Mouse (Mus musculus) hindbrain, embryonic 16.5 days (tissue): Measurements from ENCODE around the gene Scn1b. TPM values are rescaled to one million over a fixed set of nuclear protein-coding genes. Genes with fewer than 3 reads are reported as not detected.
A peak's percentile ranks its signal among the peaks of the same experiment; 100 is the strongest.

Experiments used
- ATAC-seq: fragments of 200-750 bp; cut with Nextera tagmentation; 2 replicates; pipeline ENCODE4 v1.8.0; 2017; ENCODE audit warnings: moderate TSS enrichment, moderate library complexity
- H3K27ac ChIP-seq: fragments of 300-500 bp; sonication (generic); 2 replicates; pipeline ENCODE4 v1.5.1; 2014; ENCODE audit warnings: low read depth, mild to moderate bottlenecking, control low read depth, low read length, moderate library complexity
- H3K27me3 ChIP-seq: fragments of 300-500 bp; sonication (generic); replicated peaks from 2 replicates; pipeline ENCODE4 v1.6.1; 2014; ENCODE audit warnings: low read length; ENCODE audit not compliant: control insufficient read depth, insufficient read depth
- H3K36me3 ChIP-seq: fragments of 300-500 bp; sonication (generic); 2 replicates; pipeline ENCODE4 v1.6.1; 2014; ENCODE audit warnings: mild to moderate bottlenecking, low read length, moderate library complexity, mixed read lengths; ENCODE audit not compliant: control insufficient read depth, insufficient read depth
- H3K4me1 ChIP-seq: fragments of 300-500 bp; sonication (generic); 2 replicates; pipeline ENCODE4 v1.6.1; 2014; ENCODE audit warnings: low read depth, low read length; ENCODE audit not compliant: control insufficient read depth, insufficient read depth
- H3K4me2 ChIP-seq: fragments of 300-500 bp; sonication (generic); 2 replicates; pipeline ENCODE4 v1.6.1; 2014; ENCODE audit warnings: mild to moderate bottlenecking, low read length, control low read depth, moderate library complexity
- H3K4me3 ChIP-seq: fragments of 300-500 bp; sonication (generic); 2 replicates; pipeline ENCODE4 v1.5.1; 2014; ENCODE audit warnings: mild to moderate bottlenecking, low read length, control low read depth, moderate library complexity
- H3K9ac ChIP-seq: fragments of 300-500 bp; sonication (generic); 2 replicates; pipeline ENCODE4 v1.6.1; 2014; ENCODE audit warnings: low read depth, mild to moderate bottlenecking, control low read depth, low read length, moderate library complexity
- H3K9me3 ChIP-seq: fragments of 300-500 bp; sonication (generic); 2 replicates; pipeline ENCODE4 v1.6.1; 2014; ENCODE audit warnings: mild to moderate bottlenecking, low read length, moderate library complexity; ENCODE audit not compliant: control insufficient read depth
- WGBS: fragments of 180-500 bp; shearing (Covaris S2); extraction: QIAGEN DNeasy Blood & Tissue Kit; methylation state at CpG from one replicate; pipeline ENCODE4 v1.1.7; 2014; 5-methylcytosine and 5-hydroxymethylcytosine counted together
- polyA plus RNA-seq: library from polyadenylated mRNA; unstranded; fragments of >200 nt; fragmentation: Nextera tagmentation; extraction: Ambion mirVana; gene quantifications from 2 replicates; pipeline ENCODE4 v1.2.1, GENCODE M21; 2015

The Scn1b gene
- 19.0 TPM in 2 replicates for polyA plus RNA-seq

- Histone ChIP-seq H3K4me2 (peak within 1 kb of the TSS; percentile 95), H3K4me3 (peak within 1 kb of the TSS; percentile 57), H3K4me1 (peaks cover 20% of the 10 kb centered on the region), H3K9me3 (no peaks in the 10 kb centered on the region), H3K27ac (peak within 1 kb of the TSS; percentile 55), H3K27me3 (peaks cover 8% of the 10 kb centered on the region; the same call in 1 of the 2 replicates), H3K36me3 (peaks cover 31% of the 10 kb centered on the region), H3K9ac (peak within 1 kb of the TSS; percentile 74)
- ATAC-seq, result peak; percentile 52
- 2% methylated on average over 41 of the region's 60 CpGs for whole genome bisulfite sequencing
Measured at GRCm38 (mm10) chr7:31126851-31127724, at the start of gene Scn1b. Gene Scn1b, minus strand, starts transcription at chr7:31127003.

- Histone ChIP-seq H3K4me2 (no peak overlapping the region), H3K36me3 (no peaks in the 10 kb centered on the region), H3K4me3 (no peak overlapping the region), H3K9me3 (no peaks in the 10 kb centered on the region), H3K27me3 (no peaks in the 10 kb centered on the region), H3K27ac (no peak overlapping the region), H3K9ac (no peak overlapping the region), H3K4me1 (no peaks in the 10 kb centered on the region)
- no peak for ATAC-seq
- WGBS, result 77% methylated on average over 3 of the region's 3 CpGs
Measured at GRCm38 (mm10) chr7:31175096-31175495, 48.3 kb upstream of the Scn1b start.

- WGBS, result 76% methylated on average over 8 of the region's 8 CpGs
- H3K4me3 ChIP-seq, result no peak overlapping the region
Measured at GRCm38 (mm10) chr7:31174466-31174865, 47.7 kb upstream of the Scn1b start.

GRCm38 (mm10) chr7:31172238-31172637 is 45.4 kb upstream of the Scn1b start:
- H3K27me3 ChIP-seq, result no peaks in the 10 kb centered on the region
- ATAC-seq, result no peak
- H3K4me1 ChIP-seq, result no peaks in the 10 kb centered on the region
- no peaks in the 10 kb centered on the region for H3K36me3 ChIP-seq
- H3K4me3 ChIP-seq, result no peak overlapping the region
- no peak overlapping the region for H3K4me2 ChIP-seq
- H3K9me3 ChIP-seq, result no peaks in the 10 kb centered on the region
- H3K9ac ChIP-seq, result no peak overlapping the region
- no peak overlapping the region for H3K27ac ChIP-seq
- WGBS, result 14% methylated on average over 2 of the region's 2 CpGs

More at GRCm38 (mm10) chr7:31174466-31174865, 47.7 kb upstream of the Scn1b start:
- no peaks in the 10 kb centered on the region for H3K9me3 ChIP-seq
- H3K9ac ChIP-seq, result no peak overlapping the region
- H3K4me2 ChIP-seq, result no peak overlapping the region
- H3K27me3 ChIP-seq, result no peaks in the 10 kb centered on the region
- no peak overlapping the region for H3K27ac ChIP-seq
- ATAC-seq, result no peak
- H3K4me1 ChIP-seq, result no peaks in the 10 kb centered on the region
- no peaks in the 10 kb centered on the region for H3K36me3 ChIP-seq

- H3K4me2 ChIP-seq, result no peak overlapping the region
- no peak for ATAC-seq
- no peaks in the 10 kb centered on the region for H3K36me3 ChIP-seq
- no peak overlapping the region for H3K9ac ChIP-seq
- H3K4me3 ChIP-seq, result no peak overlapping the region
- H3K27ac ChIP-seq, result no peak overlapping the region
- no peaks in the 10 kb centered on the region for H3K4me1 ChIP-seq
- H3K9me3 ChIP-seq, result no peaks in the 10 kb centered on the region
- 98% methylated on average over 9 of the region's 9 CpGs for WGBS
- no peaks in the 10 kb centered on the region for H3K27me3 ChIP-seq
Measured at GRCm38 (mm10) chr7:31170520-31170919, 43.7 kb upstream of the Scn1b start.

- Histone ChIP-seq H3K4me1 (no peaks in the 10 kb centered on the region), H3K4me3 (no peak overlapping the region), H3K27ac (no peak overlapping the region), H3K4me2 (no peak overlapping the region), H3K36me3 (no peaks in the 10 kb centered on the region), H3K9ac (no peak overlapping the region), H3K27me3 (no peaks in the 10 kb centered on the region), H3K9me3 (no peaks in the 10 kb centered on the region)
- ATAC-seq, result no peak
- WGBS, result 70% methylated on average over 8 of the region's 8 CpGs
Measured at GRCm38 (mm10) chr7:31168412-31168811, 41.6 kb upstream of the Scn1b start.

GRCm38 (mm10) chr7:31164748-31165147 is 37.9 kb upstream of the Scn1b start:
- no peak for ATAC-seq
- 52% methylated on average over 1 of the region's 1 CpGs for WGBS
- no peaks in the 10 kb centered on the region for H3K9me3 ChIP-seq

GRCm38 (mm10) chr7:31163666-31164577 is 37.1 kb upstream of the Scn1b start:
- H3K4me3 ChIP-seq, result no peak overlapping the region
- H3K27me3 ChIP-seq, result no peaks in the 10 kb centered on the region
- no peak overlapping the region for H3K9ac ChIP-seq
- WGBS, result 50% methylated on average over 3 of the region's 3 CpGs
- no peak overlapping the region for H3K4me2 ChIP-seq
- H3K27ac ChIP-seq, result no peak overlapping the region
- ATAC-seq, result no peak
- no peaks in the 10 kb centered on the region for H3K36me3 ChIP-seq
- H3K9me3 ChIP-seq, result no peaks in the 10 kb centered on the region
- no peaks in the 10 kb centered on the region for H3K4me1 ChIP-seq

More at GRCm38 (mm10) chr7:31164748-31165147, 37.9 kb upstream of the Scn1b start:
- Histone ChIP-seq H3K27me3 (no peaks in the 10 kb centered on the region), H3K27ac (no peak overlapping the region), H3K4me3 (no peak overlapping the region), H3K4me1 (no peaks in the 10 kb centered on the region), H3K9ac (no peak overlapping the region), H3K36me3 (no peaks in the 10 kb centered on the region), H3K4me2 (no peak overlapping the region)

- Histone ChIP-seq H3K4me2 (no peak overlapping the region), H3K9ac (no peak overlapping the region), H3K27ac (no peak overlapping the region), H3K4me3 (no peak overlapping the region), H3K9me3 (no peaks in the 10 kb centered on the region), H3K4me1 (no peaks in the 10 kb centered on the region), H3K36me3 (no peaks in the 10 kb centered on the region), H3K27me3 (no peaks in the 10 kb centered on the region)
- no peak for ATAC-seq
- 70% methylated on average over 11 of the region's 11 CpGs for WGBS
Measured at GRCm38 (mm10) chr7:31162324-31162723, 35.5 kb upstream of the Scn1b start.
